Mouse (Mus musculus) left cerebral cortex, adult 2 months (tissue): ENCODE data around the gene Leo1. TPM values are rescaled to one million over a fixed set of nuclear protein-coding genes. Genes with fewer than 3 reads are reported as not detected.
"Not testable (repeated sequence)": the region's sequence is repeated elsewhere in the genome, so short reads cannot be mapped to it uniquely, and the experiment has no call there.

ENCODE experiments used
- DNase-seq, 2 experiments: peaks; one replicate each; pipeline ENCODE4 v3.0.0; 2021 to 2022; ENCODE audit warnings: low spot score in 2 of 2, mixed read lengths in 1 of 2; ENCODE audit errors: extremely low spot score in 1 of 2
- H3K27ac ChIP-seq: fragments of 200-600 bp; 2 replicates; pipeline ENCODE4 v1.8.1; 2022
- H3K4me3 ChIP-seq: fragments of 200-600 bp; 2 replicates; pipeline ENCODE4 v1.8.1; 2022
- CTCF ChIP-seq: fragments of 200-600 bp; IDR thresholded peaks from 2 replicates; pipeline ENCODE4 v1.8.1; 2022; ENCODE audit warnings: antibody characterized with exemption, mild to moderate bottlenecking, moderate library complexity
- intact Hi-C: fragments of 180-260 bp; cut with DNase I; formaldehyde crosslinking; loops from one replicate; pipeline ENCODE4 v1.15.1; 2025
- total RNA-seq, 2 experiments: library from RNA; stranded (reverse); gene quantifications; 2 replicates each; pipeline ENCODE4 v1.2.3; 2021

The Leo1 gene
- total RNA-seq, 2 experiments from 2014 or later = 29.8 to 29.9 TPM

DNA sequence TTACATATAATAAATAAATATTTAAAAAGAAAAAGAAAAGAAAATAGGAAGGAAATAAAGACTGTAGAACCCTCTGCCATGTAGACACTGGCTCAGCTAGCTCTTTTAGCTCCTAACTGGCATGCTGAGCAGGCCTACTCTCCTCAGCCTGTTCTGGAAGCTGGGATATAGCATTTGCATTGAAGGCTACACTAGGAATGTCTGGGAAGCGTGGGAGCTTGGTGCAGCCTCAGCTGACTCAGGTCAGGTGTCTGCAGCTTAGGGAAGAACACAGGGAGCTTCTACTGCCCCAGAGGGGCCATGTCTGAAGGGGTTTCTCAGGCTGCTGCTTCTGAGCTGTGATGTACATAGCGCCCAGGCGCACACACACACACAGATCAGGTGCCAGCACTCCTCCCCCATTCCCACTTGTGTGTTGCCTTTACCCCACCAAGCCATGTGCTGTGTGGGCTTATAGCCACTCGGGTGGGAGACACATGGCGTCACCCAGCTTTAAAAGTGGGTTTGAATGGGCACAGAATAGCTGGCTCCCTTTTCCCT lies 39.3 kb downstream of the Leo1 start:
- Histone ChIP-seq H3K27ac (no peak overlapping the region), H3K4me3 (no peak overlapping the region)
- intact Hi-C loops = no loop called here
- no peak for TF ChIP-seq CTCF
- no peak for DNase-seq

DNA sequence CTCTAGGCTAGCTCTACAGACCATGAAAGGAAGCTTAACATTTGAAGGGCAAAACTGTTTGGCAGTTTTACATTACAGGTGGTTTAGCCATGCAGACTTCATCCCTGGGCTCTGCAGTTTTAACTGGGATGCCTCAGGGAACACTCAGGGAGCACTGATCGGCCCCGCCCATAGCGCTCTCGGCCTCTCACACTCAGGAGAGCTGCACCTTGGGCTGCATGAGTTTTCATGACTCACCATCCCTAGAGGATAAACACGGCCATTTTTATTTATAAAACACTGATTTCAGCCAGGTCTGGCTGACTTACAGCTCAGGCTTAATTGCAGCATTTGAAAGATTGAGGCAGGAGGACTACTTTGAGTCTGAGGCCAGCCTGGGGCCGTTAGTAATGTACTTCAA lies 43.9 kb downstream of the Leo1 start:
- TF ChIP-seq CTCF = no peak
- DNase-seq = no peak
- Histone ChIP-seq H3K4me3 (no peak overlapping the region), H3K27ac (no peak overlapping the region)
- intact Hi-C loops = no loop called here

DNA sequence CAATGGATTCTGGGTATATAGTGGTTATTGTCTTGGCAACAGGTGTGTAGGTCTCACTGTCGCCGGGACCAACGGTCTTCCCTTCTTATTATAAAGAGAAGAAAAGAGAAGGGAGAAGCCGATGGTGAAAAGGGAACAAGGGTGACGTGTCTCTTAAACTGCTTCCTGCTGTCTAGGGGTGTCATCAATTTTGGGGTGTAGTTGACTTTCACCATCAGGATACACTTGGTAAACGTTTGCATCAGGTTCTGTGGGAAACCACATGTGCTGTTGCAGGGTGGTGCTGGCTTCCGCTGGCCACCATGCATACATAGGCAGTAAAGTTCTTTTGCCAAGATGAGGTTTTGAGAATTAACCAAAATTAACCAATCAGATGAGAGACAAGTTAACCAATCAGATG lies 46.9 kb downstream of the Leo1 start:
- intact Hi-C loops, H3K4me3 ChIP-seq, DNase-seq, H3K27ac ChIP-seq: not testable (repeated sequence)

DNA sequence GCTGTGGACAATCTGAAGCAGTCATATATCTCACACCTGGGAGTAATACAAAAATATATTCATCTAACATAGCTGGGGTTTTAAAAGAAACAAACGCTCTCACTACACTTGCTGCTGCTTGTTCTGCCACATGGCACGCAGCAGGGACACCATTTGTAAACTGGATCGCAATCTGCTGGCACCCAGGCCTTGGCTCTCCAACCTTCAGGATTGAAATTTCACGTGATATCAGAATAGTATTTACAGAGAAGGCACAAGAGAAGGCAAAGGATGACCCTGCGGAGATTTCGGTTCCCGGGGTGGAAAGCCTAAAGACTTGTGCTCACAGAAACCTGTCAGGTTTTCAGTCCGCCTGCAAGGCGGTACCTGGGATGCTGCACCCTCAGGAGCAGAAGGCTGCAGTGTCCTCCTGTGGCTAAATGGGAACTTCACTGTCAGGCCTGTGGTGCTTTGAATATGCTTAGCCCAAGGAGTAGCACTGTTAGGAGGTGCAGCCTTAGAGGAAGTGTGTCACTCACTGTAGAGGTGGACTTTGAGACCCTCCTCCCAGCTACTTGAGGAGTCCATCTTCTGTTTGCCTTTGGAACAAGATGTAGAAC lies 53.2 kb downstream of the Leo1 start:
- H3K4me3 ChIP-seq = no peak overlapping the region
- intact Hi-C loops = no loop called here
- TF ChIP-seq CTCF = no peak
- no peak for DNase-seq
- no peak overlapping the region for H3K27ac ChIP-seq

DNA sequence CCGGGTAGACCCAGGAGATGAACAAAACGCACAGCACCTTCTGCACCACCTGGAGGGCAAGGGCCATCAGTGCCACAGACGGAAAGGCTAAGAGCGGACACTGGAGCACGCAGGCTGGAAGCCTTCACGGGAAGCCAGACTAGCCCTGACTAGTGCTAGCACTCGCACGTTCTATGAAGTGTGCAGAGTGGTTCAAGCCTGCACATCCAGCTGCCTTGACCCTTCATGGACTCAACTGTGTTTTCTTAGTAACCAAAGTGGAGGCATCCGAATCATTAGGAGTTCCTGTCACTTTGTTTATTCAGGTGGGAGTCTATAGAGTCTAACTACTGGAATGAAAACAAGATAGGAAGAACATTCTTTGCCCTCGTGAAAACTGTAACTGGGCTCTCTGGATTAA lies 54.6 kb downstream of the Leo1 start:
- no peak for DNase-seq
- no peak for TF ChIP-seq CTCF
- H3K27ac ChIP-seq = no peak overlapping the region
- intact Hi-C loops = no loop called here
- H3K4me3 ChIP-seq = no peak overlapping the region

DNA sequence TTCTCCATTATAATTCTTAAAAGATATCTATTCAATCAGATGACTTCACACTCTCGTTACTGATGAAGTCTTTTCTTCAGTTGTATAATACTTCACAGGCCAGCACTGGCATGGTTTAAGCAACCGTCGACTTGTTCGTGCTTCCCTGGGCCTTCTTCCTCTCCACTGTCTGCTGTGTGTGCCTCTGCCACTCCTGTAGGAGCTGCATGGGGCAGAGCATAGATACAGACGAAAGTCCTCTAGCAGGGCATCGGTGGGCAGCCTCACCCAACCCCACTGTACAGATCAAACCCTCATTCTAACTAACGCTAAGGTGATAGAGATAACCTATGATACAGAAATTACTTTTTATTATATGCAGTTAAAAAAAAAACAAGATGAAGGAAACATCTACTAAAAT lies 57.2 kb downstream of the Leo1 start:
- intact Hi-C loops = no loop called here
- H3K27ac ChIP-seq = no peak overlapping the region

DNA sequence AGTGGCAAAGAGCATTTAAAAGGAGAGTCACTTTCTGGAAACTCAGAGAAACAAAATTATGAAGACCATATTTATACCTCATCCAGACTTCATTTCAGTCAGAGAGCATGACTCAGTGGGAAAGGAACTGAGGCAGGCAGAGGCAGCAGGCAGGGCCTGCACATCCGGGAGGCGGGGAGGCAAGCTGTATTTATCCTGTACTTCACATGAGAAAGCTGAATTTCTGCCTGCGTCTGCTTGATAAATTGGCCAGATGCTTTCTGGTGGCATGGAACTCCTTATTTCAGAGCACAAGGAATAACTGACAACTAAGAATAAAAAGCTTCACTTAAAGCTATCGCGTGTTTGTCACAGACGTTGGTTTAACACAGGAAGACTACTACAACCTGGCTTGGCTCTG lies 63.0 kb downstream of the Leo1 start:
- DNase-seq = no peak
- H3K4me3 ChIP-seq = no peak overlapping the region
- TF ChIP-seq CTCF = no peak

More for the DNA sequence above, 57.2 kb downstream of the Leo1 start:
- H3K4me3 ChIP-seq = no peak overlapping the region
- no peak for DNase-seq
- TF ChIP-seq CTCF = no peak

DNA sequence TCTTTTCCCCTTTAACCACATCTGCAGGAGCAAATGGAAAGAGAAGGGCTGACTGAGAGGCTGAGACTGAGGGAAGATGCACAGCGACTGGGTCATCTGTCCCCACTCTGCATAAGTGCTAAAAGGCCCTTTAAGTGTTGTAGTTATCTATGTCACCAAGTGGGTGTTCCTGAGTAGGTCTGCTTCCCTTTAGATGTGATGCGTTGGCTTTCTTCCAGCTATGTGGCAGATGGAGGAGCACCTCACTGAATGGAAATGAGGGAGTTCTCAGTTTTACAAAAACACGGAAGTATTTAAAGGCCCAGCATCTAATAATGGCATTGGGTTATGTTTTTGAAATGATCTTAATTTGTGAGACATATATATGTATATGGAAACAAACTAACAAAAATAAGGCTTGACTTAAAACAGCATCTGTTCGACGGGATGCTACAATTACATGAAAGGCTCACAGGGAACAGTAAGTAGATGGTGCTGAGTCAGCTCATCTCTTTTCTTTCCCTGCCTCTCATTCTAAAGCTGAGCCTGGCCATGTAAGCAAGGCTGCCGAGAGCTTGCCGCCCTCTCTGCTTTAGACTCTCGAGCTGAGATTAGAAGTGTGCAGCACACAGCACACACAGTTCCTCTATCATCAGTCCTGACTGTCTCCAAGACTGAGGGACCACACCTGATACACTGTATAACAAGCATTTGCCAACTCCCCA lies 70.1 kb downstream of the Leo1 start:
- intact Hi-C loops = loop anchor here (5.0 kb wide), 1 partner anchor 44 kb away; no protein-coding TSS in a partner anchor
- Histone ChIP-seq H3K4me3 (no peak overlapping the region), H3K27ac (no peak overlapping the region)
- DNase-seq = no peak
- no peak for TF ChIP-seq CTCF

More for the DNA sequence above, 63.0 kb downstream of the Leo1 start:
- intact Hi-C loops = no loop called here
- H3K27ac ChIP-seq = 0 out of 2 replicates have a peak overlapping the region, but pooled peaks have one; percentile 28

DNA sequence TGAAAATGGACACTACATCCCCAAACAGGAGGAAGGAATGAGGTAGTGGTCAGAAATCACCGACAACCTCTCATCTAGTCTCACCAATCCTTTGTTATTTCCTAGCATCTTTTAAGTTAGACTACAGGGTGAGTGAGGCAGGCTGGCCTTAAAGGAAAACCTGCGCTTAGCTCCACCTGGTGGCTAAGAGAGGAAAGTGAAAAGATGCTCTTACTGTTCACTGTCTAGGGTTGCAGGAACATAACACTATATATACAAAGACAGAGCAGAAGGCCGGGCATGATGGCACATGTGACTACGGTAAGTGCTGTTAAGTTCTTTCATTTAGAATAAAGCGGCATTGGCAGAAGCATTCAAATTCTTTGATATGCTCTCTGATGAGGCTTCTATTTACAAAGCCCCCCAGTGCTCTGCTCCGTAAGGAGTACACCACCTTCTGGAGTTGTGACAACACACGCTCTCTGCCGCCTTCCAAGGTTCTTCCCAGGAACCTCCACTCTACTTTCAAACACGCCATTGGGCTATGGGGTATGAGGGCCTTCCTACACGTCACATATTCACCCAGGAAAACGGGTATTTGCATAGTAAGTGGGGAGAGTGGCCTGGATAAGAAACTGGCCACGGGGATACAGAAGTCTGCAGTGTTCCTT lies 74.3 kb downstream of the Leo1 start:
- DNase-seq = peak; percentile 39 to 40
- intact Hi-C loops = loop anchor here (5.0 kb wide), 1 partner anchor 233 kb away; no protein-coding TSS in a partner anchor
- TF ChIP-seq CTCF = peak; percentile 84

More for the DNA sequence above, 74.3 kb downstream of the Leo1 start:
- H3K27ac ChIP-seq = no peak overlapping the region
- no peak overlapping the region for H3K4me3 ChIP-seq

Other genes with a start within 250 kb of the Leo1 start
- gene Myo5c, start 209.5 kb upstream of the Leo1 start, total RNA-seq = 1 to 10 TPM; 7.0 to 7.2 TPM
- 100 to 1,000 TPM; 143 to 163 TPM for gene Gnb5, start 135.2 kb upstream of the Leo1 start, total RNA-seq
- not detected for gene Bcl2l10, start 93.8 kb upstream of the Leo1 start, total RNA-seq
- 10 to 100 TPM; 70.5 to 71.3 TPM for gene Mapk6, start 31.5 kb upstream of the Leo1 start, total RNA-seq
- gene Tmod3, start 118.1 kb downstream of the Leo1 start, total RNA-seq = 10 to 100 TPM; 43.6 to 62.5 TPM
- 100 to 1,000 TPM; 354 to 358 TPM for gene Tmod2, start 169.8 kb downstream of the Leo1 start, total RNA-seq
- 10 to 100 TPM; 61.4 to 69.1 TPM for gene Lysmd2, start 184.2 kb downstream of the Leo1 start, total RNA-seq
- 100 to 1,000 TPM; 268 to 282 TPM for gene Scg3, start 242.5 kb downstream of the Leo1 start, total RNA-seq